Comparison of ENCODE assay signal across 10 mouse cellular contexts in the genomic region with DNA sequence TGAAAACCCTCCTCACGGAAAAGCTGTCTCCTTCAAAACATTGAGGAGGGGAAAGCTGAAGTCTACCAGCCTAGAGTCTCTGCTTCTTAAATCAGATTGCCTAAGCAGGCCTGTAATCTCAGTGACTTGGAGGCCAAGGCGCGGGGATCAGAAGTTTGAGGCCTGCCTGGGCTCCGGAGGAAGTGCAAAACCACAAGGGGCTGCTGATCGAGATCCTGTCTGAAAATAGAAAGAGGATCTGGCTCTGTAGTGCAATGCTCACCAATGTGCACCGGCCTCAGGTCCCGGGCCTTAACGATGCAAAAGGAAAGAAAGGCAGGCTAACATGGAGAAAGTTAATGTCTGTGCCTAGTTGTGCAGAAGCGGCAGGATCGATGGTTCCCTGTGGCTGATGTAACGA. TPM values are rescaled to one million over a fixed set of nuclear protein-coding genes. Genes with fewer than 3 reads are reported as not detected.
DNase-seq lines count a peak whose midpoint lies in the region; ATAC-seq and TF ChIP-seq lines count a peak whose summit lies in the region.
"Had no signal": no experiment of that assay in that cellular context is flagged by ENCODE, and none has a peak within 500 bp of the region (broad histone marks: within the 10 kb centered on the region; RNA-seq: fewer than 3 reads in every experiment).

No protein-coding gene starts in this region.

- peak; percentile 21 for DNase-seq in lung, postnatal 10 days
- no peak for DNase-seq in lung, adult 2 months
- DNase-seq in thymus, postnatal 4 days, result peak; percentile 70
- DNase-seq: kidney, adult 11 months had no signal

- H3K27ac ChIP-seq in hindbrain, embryonic 12.5 days, result no peak overlapping the region
- no peak overlapping the region for H3K27ac ChIP-seq in intestine, embryonic 15.5 days
- H3K27ac ChIP-seq: limb, embryonic 15.5 days; neural tube, embryonic 13.5 days had no signal

- H3K36me3 ChIP-seq in hindbrain, embryonic 12.5 days, result no peaks in the 10 kb centered on the region
- no peaks in the 10 kb centered on the region for H3K36me3 ChIP-seq in intestine, embryonic 15.5 days
- H3K36me3 ChIP-seq: limb, embryonic 15.5 days; neural tube, embryonic 13.5 days had no signal

- 78% methylated on average over 11 of the region's 11 CpGs for WGBS in lung, adult 2 months
- 80% methylated on average over 11 of the region's 11 CpGs for WGBS in hindbrain, embryonic 12.5 days
- 73% methylated on average over 11 of the region's 11 CpGs for WGBS in intestine, embryonic 15.5 days

- no peak overlapping the region for H3K4me2 ChIP-seq in hindbrain, embryonic 12.5 days (replicated peaks)
- no peak overlapping the region for H3K4me2 ChIP-seq in intestine, embryonic 15.5 days (replicated peaks)
- H3K4me2 ChIP-seq: limb, embryonic 15.5 days; neural tube, embryonic 13.5 days had no signal

- no peaks in the 10 kb centered on the region for H3K27me3 ChIP-seq in hindbrain, embryonic 12.5 days
- H3K27me3 ChIP-seq in intestine, embryonic 15.5 days (replicated peaks), result no peaks in the 10 kb centered on the region
- H3K27me3 ChIP-seq: limb, embryonic 15.5 days; neural tube, embryonic 13.5 days had no signal

- H3K4me3 ChIP-seq in lung, adult 2 months (replicated peaks; ENCODE audit: extremely low read depth, low read depth, low read length), result no peak overlapping the region
- H3K4me3 ChIP-seq in hindbrain, embryonic 12.5 days, result no peak overlapping the region
- no peak overlapping the region for H3K4me3 ChIP-seq in intestine, embryonic 15.5 days (replicated peaks)
- H3K4me3 ChIP-seq: limb, embryonic 15.5 days; neural tube, embryonic 13.5 days had no signal

- no peak for TF ChIP-seq POLR2A in lung, adult 2 months (IDR thresholded peaks at IDR 0.05; ENCODE audit: borderline replicate concordance, extremely low read depth, low read depth, low read length)

- H3K9ac ChIP-seq in hindbrain, embryonic 12.5 days, result no peak overlapping the region
- no peak overlapping the region for H3K9ac ChIP-seq in intestine, embryonic 15.5 days
- H3K9ac ChIP-seq: limb, embryonic 15.5 days; neural tube, embryonic 13.5 days had no signal

- ATAC-seq in common myeloid progenitor, adult 5-6 weeks (replicated peaks; ENCODE audit: low read depth, poor library complexity, severe bottlenecking), result peak; percentile 97
- peak; percentile 91 for ATAC-seq in monocyte, adult 5-6 weeks (replicated peaks; ENCODE audit: insufficient number of reproducible peaks, low FRiP score, low TSS enrichment, poor library complexity, severe bottlenecking)
- no peak for ATAC-seq in hindbrain, embryonic 12.5 days (ENCODE audit: low FRiP score)
- no peak for ATAC-seq in intestine, embryonic 15.5 days

- no peak for TF ChIP-seq CTCF in lung, adult 2 months (IDR thresholded peaks at IDR 0.05; ENCODE audit: insufficient read depth, low read length)

- no peaks in the 10 kb centered on the region for H3K9me3 ChIP-seq in hindbrain, embryonic 12.5 days (replicated peaks)
- H3K9me3 ChIP-seq in intestine, embryonic 15.5 days, result no peaks in the 10 kb centered on the region
- H3K9me3 ChIP-seq: limb, embryonic 15.5 days had no signal

- H3K4me1 ChIP-seq in lung, adult 2 months (ENCODE audit: control insufficient read depth, insufficient read depth, low read length), result no peaks in the 10 kb centered on the region; the same call in 1 of the 2 replicates
- no peaks in the 10 kb centered on the region for H3K4me1 ChIP-seq in hindbrain, embryonic 12.5 days
- no peaks in the 10 kb centered on the region for H3K4me1 ChIP-seq in intestine, embryonic 15.5 days (replicated peaks)
- H3K4me1 ChIP-seq: limb, embryonic 15.5 days had no signal

RNA-seq across cellular contexts. Expression of gene Retreg1, which starts 48.6 kb away (rescaled TPM):
- 10.9 and 15.5 TPM in 2 replicates for polyA plus RNA-seq in lung, adult 2 months (2012; rRNA removed)
- 77.9 and 95.7 TPM in 2 replicates for total RNA-seq in common myeloid progenitor, adult 5-6 weeks (2017)
- 90.8 to 132 TPM (median 114 TPM) in 3 replicates for total RNA-seq in monocyte, adult 5-6 weeks (2017)
- 4.5 and 4.7 TPM in 2 replicates for polyA plus RNA-seq in hindbrain, embryonic 12.5 days (2016; fragmentation: Nextera tagmentation; extraction: Ambion mirVana)
- polyA plus RNA-seq in intestine, embryonic 15.5 days (2015; fragmentation: Nextera tagmentation; extraction: Ambion mirVana), result 10.7 and 11.4 TPM in 2 replicates

Comparison
In these comparisons a context has a peak if more than half of its experiments do, and no peak if none do; other contexts are left out.
1. ATAC-seq: peak in common myeloid progenitor, adult 5-6 weeks (single experiment) and monocyte, adult 5-6 weeks (single experiment); none in hindbrain, embryonic 12.5 days (single experiment) and intestine, embryonic 15.5 days (single experiment).